Mouse (Mus musculus): Measurements from ENCODE around the gene Gm10073. TPM values are rescaled to one million over a fixed set of nuclear protein-coding genes. Genes with fewer than 3 reads are reported as not detected.

Gm10073 gene
- polyA plus RNA-seq, 1 experiment = 113 TPM

DNA sequence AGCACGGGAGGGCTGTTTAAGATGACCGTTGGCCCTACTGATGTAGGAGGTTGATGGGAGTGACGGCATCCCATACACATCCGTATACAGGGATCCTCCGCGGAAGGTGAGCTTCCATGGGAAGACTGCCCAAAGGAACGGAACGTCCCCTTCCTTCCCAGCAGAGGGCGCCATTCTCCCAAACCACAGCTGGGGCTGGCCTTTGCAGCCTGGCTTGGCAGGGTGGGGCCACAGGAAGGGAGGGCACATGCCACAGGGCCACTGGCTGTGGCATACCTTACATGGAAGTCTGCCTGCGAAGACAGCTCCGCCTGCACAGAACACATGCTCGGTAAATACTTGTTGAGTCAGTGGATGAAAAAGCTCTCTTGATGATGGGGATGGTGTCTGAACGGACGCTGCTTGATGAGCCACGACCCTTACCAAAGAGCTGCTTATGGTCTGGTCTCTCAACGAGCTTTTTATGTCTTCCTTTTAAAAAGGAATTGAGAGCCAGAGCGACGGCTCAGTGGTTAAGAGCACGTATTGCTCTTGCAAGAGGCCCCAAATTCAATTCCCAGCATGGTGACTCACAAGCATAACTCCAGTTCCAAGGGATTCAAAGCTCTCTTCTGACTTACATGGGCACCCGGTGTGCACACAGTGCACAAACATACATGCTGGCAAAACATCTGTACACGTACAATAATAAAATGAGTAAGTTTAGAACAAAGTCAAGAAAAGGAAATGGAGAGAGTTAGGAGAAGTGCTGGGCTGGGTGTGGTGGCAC is 12.0 kb downstream of the Gm10073 start:
- DNase-seq (ENCODE audit: low read depth, low spot score) = peak; percentile 92
- WGBS = 9% methylated on average over 21 of the region's 21 CpGs

DNA sequence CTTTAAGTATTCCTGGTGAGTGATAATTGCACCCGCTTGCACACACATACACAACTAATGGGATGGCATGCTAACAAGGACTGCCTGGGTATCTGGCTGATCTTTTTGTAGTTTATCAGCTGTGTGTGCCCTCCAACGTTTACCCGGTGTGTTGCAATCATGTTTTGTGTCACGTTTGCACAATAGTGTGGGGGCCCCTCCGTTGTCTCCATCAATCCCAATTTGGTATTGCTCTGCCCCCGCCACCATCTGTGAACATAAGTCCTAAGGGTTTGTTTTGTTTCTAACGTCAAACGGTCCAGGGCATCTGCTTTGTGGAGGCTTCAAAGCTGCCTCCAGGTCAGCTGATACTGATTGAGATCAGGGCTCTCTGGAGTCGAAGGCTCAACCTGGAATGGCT is 13.4 kb downstream of the Gm10073 start:
- DNase-seq (ENCODE audit: low read depth, low spot score) = no peak
- WGBS = 56% methylated on average over 9 of the region's 9 CpGs

DNA sequence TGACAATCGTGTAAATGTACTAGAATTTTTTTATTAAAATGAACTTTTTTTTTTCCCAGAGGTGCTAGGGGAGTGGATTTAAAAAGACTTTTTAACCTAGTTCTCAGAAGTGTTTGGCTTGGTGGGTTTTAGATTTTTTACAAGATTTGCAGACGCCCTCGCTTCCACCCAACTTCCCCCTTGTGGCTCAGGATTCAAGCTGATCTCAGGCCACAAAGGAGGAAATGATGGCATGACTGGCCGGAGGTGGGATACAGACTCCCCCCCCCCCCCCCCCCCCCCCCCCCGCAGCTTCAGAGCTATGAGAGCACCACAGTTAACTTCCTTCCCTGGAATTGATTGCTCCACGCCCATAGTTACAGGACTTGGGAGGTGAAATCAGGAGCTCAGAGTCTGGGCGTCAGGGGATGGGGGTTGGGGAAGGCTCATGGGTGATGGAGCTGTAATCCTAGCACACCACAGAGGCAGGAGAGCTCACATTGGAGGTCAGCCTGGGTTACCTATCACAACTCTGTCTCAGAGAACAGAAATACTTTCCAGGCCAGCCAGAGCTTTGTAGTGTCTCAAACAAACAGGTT is 17.1 kb downstream of the Gm10073 start:
- DNase-seq (ENCODE audit: low read depth, low spot score) = no peak
- 48% methylated on average over 6 of the region's 7 CpGs for WGBS

GRCm38 (mm10) chr8:106554011-106554410 is 19.2 kb downstream of the Gm10073 start:
- DNase-seq (ENCODE audit: low read depth, low spot score) = no peak
- 97% methylated on average over 5 of the region's 5 CpGs for WGBS

DNA sequence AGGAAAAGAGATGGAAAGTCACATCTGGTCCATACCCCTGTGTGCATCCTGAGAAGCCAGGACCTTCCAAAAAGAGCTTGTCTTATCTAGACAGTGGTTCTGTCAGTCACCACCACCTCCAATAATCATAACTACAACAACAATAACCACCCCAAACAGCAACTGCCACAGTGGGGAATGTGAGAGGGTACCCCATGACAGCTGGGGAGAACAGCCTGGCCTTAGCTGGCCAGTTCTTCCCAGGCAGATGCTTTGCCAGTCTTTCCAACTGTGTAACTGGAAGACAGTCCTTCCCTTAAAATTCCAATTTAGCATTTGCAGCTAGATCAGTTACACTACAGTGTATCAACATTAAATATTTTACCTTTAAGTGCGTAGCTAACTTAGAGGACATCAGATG is 22.4 kb downstream of the Gm10073 start:
- 98% methylated on average over 1 of the region's 1 CpGs for WGBS
- no peak for DNase-seq (ENCODE audit: low read depth, low spot score)

DNA sequence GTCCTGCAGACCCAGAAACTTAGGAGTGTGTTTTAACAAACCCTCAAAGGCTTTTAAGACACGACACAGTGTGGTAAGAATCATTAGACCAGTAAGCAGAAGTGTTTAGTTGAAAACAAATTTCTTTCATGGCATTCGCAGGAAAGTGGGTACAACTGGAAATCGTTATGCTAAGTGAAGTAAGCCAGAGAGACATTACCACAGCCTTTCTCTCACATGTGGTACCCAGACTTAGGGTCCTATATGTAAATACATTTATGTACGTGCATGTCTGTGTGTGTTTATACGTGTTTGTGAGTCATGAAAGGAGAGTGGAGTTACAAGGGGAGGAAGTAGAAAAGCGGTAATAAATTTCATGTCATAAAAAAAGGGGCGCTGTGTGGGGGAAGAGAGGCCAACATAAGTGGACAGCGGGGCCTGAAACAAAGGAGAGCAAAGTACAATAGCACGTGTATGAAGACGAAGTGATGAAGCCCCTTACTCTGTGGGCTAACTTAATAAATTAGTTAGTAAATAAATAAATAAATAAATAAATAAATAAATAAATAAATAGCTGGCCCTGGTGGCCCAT is 24.8 kb downstream of the Gm10073 start:
- no peak for DNase-seq (ENCODE audit: low read depth, low spot score)
- 26% methylated on average over 10 of the region's 10 CpGs for WGBS

DNA sequence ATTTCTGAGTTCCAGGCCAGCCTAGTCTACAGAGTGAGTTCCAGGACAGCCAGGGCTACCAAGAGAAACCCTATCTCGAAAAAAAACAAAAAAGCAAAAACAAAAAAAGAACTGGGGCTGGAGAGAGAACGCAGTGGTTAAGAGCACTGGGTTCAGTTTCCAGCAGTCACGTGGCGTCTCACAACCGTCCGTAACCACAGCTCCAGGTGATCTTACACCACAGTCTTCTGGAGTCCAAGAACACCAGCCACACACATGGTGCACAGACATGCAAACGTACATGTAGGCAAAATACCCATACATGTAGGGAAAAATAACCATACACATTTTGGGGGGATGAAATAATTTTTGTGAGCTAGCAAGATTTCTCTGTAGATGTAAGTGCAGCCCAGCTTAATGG is 26.5 kb downstream of the Gm10073 start:
- 88% methylated on average over 7 of the region's 7 CpGs for WGBS

GRCm38 (mm10) chr8:106545149-106545548 is 28.1 kb downstream of the Gm10073 start:
- WGBS = 70% methylated on average over 2 of the region's 2 CpGs
- no peak for DNase-seq (ENCODE audit: low read depth, low spot score)

More for the DNA sequence above, 26.5 kb downstream of the Gm10073 start:
- no peak for DNase-seq (ENCODE audit: low read depth, low spot score)

- 87% methylated on average over 8 of the region's 8 CpGs for WGBS
- DNase-seq (ENCODE audit: low read depth, low spot score) = no peak
Observed at GRCm38 (mm10) chr8:106543043-106543442, 30.2 kb downstream of the Gm10073 start.

DNA sequence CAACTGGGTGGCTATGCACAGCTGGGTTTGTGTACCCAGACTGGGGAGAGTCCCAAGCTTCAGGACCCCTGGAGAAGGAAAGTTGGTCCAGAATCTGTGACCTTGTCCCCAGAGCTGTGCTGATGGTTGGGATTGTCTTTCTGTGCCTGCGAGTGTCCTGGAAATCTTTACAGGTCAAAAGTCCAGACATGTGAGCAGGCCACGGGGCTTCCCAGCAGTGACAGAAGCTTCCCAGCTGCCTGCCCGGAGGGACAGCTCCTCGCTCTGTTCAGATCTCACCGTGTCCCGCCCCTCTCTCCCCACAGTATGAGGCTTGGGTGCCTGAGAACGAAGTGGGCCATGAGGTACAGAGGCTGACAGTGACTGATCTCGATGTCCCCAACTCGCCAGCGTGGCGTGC is 32.3 kb downstream of the Gm10073 start:
- no peak for DNase-seq (ENCODE audit: low read depth, low spot score)
- WGBS = 78% methylated on average over 11 of the region's 11 CpGs

- no peak for DNase-seq (ENCODE audit: low read depth, low spot score)
- WGBS = 78% methylated on average over 5 of the region's 5 CpGs
Observed at GRCm38 (mm10) chr8:106539193-106539592, 34.1 kb downstream of the Gm10073 start.

DNA sequence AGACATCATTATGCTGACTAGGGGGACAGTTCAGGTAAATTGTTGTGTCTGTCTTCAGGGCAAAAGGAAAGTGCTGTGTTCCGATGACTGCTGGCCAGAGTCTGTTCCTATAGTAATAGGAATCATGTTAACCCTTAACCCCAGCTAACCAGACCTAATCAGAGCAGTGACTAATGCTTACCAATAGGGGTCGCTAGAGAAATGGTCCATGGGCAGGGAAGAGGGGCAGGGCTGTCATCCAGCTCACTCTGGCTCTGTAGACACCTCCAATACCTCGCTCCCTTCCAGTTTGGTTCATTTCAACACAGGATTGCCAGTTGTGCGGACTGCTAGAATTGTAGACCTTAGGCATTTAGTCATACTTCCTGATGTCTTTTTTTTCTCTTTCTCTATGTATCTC is 37.8 kb downstream of the Gm10073 start:
- WGBS = 72% methylated on average over 4 of the region's 4 CpGs

DNA sequence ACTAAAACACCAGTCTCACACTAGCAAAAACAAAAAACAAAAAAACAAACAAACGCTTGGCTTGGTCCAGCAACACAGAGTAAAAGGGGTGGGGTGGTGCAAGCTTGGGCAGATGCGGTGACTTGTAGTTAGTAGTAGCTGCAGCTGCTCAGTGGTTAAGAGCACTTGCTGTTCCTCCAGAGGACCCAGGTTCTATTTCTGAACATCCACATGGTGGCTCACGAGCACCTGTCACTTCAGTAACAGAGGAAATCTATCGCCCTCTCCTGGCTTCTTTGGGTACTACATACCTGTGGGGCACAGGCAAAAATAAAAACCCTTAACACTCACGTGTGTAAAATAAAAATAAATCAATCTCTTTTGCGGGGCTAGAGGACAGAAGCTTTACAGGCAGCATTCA is 38.8 kb downstream of the Gm10073 start:
- peak; percentile 54 for DNase-seq (ENCODE audit: low read depth, low spot score)
- 24% methylated on average over 6 of the region's 6 CpGs for WGBS

More for the DNA sequence above, 37.8 kb downstream of the Gm10073 start:
- no peak for DNase-seq (ENCODE audit: low read depth, low spot score)

GRCm38 (mm10) chr8:106533709-106534108 is 39.6 kb downstream of the Gm10073 start:
- WGBS = 68% methylated on average over 7 of the region's 7 CpGs
- no peak for DNase-seq (ENCODE audit: low read depth, low spot score)

DNA sequence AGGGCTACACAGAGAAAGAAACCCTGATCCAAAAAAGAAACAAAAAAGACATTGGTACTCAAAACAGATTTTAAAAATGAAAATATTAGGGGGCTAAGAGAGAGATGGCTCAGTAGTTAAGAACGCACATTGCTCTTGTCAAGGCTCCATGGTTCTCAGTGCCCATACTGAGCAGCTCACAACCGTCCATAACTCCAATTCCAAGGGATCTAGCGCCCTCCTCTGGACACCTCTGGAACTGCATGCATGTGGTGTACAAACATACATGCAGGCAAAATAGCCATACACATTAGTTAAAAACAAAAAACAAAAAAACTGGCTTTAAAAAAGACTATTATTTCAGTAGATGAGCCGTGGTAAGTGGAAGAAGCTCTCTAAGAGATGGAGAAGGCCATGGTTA is 42.7 kb downstream of the Gm10073 start:
- no peak for DNase-seq (ENCODE audit: low read depth, low spot score)
- WGBS = 76% methylated on average over 4 of the region's 4 CpGs

DNA sequence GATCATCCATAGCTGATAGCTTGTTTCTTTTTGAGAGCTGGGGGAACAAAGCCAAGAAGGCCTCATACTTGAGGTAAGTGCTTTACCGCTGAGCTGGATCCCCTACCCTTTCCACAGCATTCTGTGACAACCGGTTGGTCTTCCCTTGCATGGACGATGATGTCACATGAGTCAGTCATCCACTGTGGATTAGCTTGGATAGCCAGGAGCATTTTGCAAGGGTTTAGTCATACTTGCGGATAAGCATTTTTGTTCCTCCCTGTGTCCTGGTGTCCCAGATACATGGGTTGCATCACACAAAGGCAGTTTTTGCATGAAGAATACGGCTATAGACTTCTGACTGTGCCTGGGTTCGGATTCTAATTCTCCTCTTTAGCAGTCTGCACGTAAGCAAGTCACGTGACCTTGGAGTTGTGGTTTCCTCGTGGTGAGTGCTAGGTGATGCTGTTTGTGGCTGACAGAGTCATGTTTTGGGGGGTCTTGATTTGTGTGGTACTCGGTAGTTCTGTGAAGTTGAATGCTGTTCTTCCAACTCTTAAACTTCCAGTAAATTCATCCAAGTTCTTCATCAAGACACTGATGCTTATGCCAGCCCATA is 43.3 kb downstream of the Gm10073 start:
- 88% methylated on average over 10 of the region's 10 CpGs for WGBS

GRCm38 (mm10) chr8:106528596-106529249 is 44.5 kb downstream of the Gm10073 start:
- WGBS = 86% methylated on average over 9 of the region's 9 CpGs

More for the DNA sequence above, 43.3 kb downstream of the Gm10073 start:
- DNase-seq (ENCODE audit: low read depth, low spot score) = no peak

GRCm38 (mm10) chr8:106527241-106528036 is 45.8 kb downstream of the Gm10073 start:
- DNase-seq (ENCODE audit: low read depth, low spot score) = no peak
- 88% methylated on average over 9 of the region's 9 CpGs for WGBS

More at GRCm38 (mm10) chr8:106528596-106529249, 44.5 kb downstream of the Gm10073 start:
- no peak for DNase-seq (ENCODE audit: low read depth, low spot score)

GRCm38 (mm10) chr8:106526725-106527124 is 46.5 kb downstream of the Gm10073 start:
- WGBS = 58% methylated on average over 6 of the region's 6 CpGs
- no peak for DNase-seq (ENCODE audit: low read depth, low spot score)

Measured in large intestine, adult 2 months (tissue).